Mouse (Mus musculus): Measurements from ENCODE around the gene Gm42517. TPM values are rescaled to one million over a fixed set of nuclear protein-coding genes. Genes with fewer than 3 reads are reported as not detected.

Gm42517 gene
- polyA plus RNA-seq (2017; shearing (Covaris generic)) = not detected

DNA sequence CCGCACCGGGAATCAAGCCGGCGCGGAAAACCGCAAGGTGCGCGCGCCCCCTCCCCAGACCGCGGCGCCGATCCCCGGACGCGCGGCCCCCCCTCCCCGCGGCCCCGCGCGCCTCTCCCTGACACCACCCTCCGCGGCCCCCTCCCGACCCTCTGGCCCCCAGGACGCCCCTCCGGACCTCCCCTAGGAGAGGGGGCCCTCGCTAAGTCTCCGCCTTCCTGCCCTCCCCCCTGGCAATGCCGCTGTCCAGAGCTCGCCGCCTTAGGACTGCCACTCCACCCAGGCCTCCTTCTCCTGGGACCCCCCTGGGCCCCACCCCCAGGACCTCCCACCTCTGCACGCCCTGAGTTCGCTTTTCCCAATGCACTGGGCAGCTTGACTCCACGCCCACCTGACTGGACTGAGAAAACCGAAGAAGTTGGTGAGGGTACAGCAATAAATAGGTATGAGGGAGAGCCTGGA is at the start of gene Gm42517:
Gene Gm42517, minus strand, starts transcription at position 52 of the 462 bp plus-strand sequence.
- no peak for ATAC-seq

DNA sequence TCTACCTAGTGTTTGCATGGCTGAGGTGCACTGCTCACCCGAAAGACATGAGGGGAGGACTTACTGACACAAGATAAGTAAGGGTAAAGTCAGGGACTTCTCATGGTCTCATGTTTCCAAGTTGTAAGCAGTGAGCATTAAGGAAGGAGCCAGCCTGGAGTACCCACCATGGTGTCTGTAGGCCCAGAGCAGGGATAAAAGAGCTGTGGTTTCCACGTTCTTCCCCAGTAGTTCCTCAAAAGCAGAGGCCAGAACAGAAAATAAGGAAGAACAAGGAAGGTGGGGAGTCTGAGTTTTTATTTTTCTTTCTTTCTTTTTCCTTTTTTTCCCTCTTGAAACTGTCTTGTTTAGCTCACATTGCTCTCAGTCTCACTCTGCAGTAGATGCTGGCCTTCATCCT is 47.0 kb upstream of the Gm42517 start:
- ATAC-seq = no peak

DNA sequence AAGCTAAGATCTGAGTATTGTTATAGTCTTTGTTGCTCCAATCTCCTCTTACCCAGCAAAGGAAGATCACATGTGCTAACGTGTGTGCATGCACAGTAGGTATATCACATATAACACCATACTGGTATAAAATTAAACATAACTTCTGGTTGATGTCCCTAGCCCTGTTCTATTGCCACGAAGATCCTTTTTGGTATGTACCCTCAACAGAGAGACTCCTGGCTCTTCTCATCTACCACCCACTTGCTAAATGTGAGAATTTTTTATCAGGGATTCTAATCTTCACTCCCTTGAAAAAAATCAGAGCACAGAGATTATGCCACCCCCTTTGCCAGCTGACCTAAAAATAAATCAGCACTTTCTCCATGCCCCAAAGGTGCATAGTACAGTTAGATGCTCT is 39.3 kb upstream of the Gm42517 start:
- no peak for ATAC-seq

DNA sequence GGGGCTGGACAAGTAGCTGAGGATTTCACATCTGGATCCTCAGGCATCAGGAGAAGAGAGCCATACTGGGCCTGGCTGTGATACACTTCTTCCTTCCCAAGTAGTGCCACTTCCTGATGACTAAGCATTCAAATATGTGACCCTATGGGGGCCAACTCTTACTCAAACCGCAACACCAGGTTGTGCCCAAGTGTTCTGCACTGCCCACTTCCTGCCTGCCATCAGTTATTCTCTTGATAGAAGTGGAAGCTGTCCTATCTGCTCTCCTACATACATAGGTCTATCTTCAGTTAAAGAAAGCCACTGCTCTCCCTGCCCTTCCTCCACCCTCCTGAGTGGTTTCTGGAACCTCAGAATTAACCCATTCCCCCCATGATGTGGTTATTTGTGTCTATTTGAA is 37.7 kb upstream of the Gm42517 start:
- no peak for ATAC-seq

DNA sequence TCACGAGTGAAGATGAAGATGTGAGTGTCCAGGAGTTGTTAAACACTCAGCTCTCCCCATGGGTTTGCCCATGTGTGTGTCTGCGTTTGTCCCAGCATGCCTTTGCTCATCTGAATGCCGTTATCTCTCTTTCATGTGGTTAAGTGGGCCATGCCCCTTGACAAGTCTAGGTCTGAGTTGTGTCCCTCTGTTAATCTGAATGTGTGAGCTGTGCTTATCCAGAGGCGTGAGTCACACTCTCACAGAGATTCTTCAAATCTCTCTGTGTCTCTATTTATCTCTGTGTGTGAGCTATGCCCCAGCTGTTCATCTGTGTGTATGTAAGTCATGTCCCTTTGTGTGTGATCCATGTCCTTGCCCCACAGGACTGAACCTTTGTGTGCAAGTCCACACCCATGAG is 35.7 kb upstream of the Gm42517 start:
- no peak for ATAC-seq

DNA sequence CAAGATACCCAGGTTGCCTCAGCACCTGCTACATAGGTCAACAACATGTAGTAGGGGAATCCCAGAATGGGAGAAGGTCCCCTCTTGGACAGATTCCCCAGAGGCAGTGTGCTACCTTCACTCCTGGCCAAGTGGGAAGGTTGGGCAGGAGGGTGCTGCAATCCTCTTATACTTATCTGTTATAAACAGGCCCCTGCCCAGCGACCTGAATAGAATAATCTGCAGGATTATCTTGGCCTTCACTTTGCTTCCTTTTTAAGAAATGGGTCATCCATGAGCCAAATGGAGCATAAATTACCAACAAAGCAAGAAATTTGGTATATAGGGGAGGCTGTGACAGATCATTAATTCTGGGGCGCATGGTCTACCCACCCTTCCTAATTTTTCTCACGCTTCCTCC is 22.0 kb upstream of the Gm42517 start:
- ATAC-seq = no peak

DNA sequence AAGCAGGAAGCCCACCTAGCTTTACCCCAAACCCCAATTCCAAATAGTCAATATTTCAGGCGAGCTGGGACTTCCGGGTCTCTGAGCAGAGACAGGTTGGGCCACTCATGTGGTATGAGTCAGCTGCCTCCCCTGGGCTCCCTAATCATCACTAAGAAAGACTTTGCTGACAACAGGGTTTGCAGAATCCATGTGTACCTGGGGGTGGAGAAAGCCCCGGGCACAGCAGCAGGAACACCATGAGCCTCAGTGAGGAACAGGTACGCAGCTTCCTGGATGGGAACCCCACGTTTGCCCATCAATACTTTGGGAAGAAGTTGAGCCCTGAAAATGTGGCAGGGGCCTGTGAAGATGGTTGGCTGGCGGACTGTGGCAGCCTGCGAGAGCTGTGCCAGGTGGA is 20.5 kb upstream of the Gm42517 start, which contains the start of gene Pde6b:
Gene Pde6b, plus strand, starts transcription at position 191 of the 400 bp plus-strand sequence.
- no peak for ATAC-seq

DNA sequence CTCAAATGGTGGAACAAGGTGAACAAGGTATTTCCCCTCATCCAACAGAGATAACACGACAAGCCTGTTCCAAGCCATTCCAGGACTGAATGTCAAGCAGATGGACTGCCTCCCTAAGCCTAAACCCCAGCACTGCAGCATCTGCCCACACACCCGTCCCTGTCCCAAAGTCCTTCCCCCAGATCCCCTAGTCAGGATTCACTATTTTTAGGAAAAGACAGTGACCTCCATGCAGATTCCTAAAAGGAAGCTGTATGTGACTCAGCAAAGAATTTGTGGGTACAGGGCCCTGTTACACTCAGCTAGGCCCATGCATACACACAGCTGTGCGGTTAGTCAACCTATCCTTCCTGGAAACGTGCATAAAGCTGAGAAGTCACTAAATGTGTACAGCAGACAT is 18.7 kb upstream of the Gm42517 start:
- ATAC-seq = no peak

DNA sequence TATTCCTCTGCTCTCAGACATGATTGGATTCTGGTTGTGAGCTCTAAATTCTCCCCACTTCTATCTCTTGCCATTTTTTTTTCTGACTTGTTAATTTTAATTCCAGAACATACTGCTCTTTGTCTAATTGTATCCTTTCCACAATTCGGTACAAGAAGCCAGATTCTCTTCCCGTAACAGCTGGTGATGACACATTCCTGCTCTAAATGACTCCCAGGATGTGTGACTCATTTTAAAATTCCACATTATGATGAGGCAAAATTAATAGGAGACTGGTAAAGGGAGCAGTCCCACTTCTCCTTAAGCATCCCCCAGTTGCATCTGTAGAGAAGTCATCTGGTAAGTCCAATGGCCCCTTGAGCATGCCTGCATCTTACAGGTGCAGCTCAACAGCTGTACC is 17.9 kb upstream of the Gm42517 start:
- no peak for ATAC-seq

DNA sequence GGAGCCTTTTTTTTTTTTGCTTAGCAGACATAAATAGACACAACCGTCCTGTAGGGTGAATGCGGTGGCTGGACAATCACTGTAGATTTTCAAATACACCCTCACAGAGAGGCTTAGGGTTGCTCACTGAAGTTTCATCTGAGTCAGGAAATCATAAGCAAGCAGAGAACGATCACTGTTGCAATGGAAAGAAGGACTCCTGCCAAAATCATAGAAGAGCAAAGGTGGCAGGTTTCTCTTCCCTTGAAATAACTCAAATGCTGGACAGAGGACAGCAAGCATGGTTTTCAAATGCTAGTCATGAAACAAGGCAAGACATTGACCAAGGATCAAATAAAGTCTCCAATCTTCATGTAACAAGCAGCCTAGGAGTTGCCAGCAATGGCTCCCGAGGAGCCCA is 10.6 kb upstream of the Gm42517 start:
- ATAC-seq = no peak

DNA sequence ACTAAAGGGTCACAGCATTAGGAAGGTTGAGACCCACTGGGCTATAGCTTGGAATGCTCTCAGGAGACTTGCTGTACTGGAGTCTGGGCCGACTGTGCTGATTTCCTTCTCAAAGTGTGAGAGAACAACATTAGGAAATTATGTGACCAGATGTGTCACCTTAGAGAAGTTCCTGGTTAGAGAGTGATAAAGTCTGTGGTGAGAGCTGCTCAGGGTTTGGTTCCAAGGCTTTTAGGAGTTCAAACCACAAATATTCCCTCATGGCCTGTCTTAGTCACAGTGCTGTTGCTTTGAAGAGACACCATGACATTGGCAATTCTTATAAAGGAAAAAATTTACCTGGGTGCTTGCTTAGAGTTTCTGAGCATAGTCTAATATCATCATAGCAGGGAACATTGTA is 8.3 kb upstream of the Gm42517 start:
- no peak for ATAC-seq

DNA sequence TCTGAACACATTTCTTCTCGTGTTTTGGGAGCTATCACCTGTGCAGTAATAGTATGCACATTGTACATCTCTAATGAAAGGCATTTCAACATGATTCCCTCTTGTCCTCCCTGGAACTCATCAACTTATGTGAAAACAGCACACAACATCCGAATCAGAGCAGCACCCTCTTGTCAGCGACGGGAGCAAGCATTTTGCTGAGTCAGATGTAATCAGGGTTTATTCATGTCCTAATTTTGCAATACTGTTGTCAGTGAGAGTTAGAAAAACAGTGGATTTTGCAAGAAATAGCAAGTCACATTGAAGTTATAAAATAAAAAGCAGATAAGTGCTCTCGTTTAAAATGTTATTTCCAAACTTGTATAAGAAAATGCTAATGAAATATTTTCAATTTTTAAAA is 6.4 kb upstream of the Gm42517 start:
- no peak for ATAC-seq

DNA sequence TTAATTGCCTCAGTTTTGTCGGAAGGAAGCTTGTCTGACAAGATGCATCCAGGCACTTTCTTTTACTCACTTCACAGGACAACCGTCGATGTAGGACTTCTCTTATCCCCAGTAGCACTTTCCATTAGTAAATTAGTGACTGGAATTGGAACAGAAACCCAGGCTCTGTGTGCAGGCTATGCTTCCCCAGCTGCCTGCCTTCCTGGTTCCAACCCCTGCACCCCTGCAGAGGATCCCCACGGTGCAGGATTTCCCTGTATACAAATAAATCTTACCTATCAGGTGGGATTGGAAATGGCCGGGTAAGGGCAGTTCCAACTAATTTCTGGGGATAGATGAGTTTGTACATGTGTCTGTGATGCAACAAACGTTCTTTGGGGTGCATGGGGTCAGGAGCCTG is 2.2 kb upstream of the Gm42517 start:
- no peak for ATAC-seq

DNA sequence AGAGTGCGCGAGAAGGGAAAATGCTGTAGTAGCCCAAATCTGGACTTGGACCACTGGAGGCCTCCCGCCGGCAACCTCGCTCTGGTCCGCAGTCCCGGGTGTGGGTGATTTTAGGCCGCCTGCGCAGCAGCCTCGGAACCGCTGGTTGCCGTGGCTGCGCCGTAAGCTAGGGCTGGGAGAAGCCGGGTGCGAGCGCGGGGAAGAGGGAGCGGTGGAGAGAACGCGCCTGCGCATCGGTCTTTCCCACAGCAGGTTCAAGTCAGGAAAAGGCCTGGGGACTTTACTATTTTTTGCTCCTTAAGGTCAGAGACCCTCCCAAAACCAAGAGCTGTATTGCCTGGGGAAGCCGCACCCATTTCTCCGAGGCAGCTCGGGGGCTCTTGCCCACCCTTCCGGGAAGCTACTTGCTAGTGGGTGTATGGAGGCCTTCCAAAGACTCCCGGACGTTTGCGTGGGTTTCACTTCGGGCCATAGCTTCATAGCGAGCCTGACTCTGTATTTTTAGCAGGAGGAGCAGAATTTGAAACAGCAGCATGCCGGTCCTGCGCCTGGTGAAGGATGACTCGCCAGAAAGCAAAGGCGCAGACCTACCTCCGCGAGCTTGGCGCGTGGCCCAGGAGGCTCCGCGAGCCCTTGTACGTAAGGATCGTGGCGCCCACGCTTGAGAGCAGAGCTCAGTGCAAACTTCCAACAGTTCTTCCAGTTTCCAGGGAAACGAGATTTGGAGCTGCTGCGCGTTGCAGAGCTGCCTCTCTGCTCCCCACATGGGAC is 1.3 kb upstream of the Gm42517 start:
- no peak for ATAC-seq

DNA sequence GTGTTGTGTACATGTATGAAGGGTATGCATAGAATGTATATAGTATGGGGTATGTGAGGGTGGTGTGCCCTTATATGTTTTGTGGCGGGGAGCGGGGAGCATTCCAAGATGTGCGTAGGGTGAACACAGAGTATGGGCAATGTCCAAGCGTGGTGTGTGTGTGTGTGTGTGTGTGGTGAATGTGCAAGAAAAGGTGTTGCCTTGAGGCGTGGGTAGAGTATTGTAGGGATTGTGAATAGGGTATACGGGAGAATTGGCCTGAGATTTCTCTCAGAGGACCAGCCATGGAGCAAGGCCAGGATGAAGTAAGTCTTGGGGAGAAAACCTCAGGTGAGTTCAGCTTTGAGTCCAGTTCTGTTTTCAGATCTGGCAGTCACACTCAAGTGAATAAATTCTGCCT is 724 bp upstream of the Gm42517 start:
- ATAC-seq = no peak

DNA sequence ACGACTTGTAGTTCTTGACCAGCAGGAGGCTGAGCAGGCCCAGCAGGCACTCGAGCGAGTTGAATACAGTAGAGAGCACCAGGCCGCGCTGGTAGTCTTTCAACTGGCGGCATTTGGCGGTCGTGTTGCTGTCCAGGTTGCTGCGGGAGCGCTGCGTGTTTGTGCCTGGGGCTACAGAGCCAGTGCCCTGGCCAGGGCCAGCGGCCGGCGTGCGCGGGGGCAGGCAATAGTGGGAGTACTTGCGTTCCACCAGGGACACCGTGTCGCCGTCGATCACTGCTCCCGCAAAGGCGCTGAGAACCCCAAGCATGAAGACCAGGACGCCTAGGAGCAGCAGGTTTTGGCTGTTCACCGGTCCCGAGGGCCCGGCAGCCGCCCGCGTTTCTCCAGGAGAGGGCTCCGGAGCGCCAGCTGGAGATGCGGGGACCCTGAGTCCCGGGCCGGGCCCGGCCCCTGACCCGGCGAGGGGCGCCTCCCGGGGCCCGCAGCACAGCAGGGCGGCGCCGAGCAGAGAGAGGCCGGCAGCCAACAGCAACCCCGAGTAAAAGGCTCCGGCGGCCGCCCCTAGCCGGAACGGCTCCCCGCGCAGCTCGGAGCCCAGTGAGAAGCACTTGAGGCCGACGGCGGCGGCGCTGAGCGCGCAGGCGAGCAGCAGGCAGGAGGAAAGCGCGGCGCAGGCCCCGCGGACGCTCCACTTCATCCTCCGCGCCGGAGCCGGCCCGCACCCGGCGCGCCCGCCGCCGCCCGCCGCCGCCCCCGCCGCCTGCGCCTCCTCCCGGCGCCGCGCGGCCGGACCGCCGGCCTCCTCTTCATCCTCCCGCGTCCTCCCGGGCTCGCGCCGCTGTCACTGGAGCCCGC is 509 bp downstream of the Gm42517 start:
- ATAC-seq = no peak

DNA sequence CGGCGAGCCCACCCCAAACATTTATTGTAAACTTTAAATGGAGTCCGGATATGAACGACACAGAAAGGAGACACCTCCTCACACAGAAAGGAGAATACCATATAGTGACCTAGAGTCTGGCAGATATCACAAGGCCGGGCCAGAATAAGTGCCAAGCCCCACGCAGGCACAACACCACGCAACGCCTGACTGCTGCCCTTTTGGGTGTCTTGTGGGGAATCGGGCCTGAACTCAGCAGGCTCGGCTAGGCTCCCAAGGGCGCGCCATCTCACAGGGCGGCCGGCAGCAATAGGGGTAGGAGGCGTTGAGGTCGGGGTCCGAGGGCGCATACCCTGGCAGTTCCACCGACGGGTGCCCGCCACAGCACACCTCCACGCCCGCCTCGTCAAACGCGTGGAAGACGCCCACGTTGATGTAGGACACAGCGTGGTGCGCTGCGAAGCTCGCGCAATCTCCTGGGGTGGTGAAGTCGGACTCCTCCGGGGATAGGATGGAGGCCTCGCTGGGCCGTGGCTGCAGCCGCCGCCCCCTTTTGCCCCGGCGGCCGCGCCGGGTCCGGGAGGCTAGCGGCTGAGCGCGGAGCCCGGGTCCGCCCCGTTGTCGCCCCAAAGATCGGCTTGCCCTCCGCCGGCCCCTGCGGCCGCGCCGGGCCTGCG is 1.3 kb downstream of the Gm42517 start:
- ATAC-seq = no peak

DNA sequence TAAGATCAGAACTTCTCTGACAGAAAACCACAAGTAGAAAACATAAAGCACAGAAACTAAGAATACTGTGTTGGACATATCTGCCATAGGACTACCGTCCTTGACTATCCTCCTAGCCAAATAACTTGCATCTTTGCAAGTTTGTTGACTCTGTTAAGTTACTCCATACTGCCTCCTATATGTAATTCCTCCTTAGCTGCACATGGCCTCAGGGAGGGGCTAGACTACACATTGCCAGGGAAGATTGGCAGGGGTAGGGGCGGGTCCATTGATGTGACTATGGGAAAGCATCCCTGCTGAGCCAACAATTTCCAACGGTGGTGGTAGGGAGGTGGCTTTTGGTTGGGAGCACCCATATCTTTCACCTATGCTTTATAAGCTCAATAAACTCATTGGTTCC is 5.4 kb downstream of the Gm42517 start:
- ATAC-seq = no peak

DNA sequence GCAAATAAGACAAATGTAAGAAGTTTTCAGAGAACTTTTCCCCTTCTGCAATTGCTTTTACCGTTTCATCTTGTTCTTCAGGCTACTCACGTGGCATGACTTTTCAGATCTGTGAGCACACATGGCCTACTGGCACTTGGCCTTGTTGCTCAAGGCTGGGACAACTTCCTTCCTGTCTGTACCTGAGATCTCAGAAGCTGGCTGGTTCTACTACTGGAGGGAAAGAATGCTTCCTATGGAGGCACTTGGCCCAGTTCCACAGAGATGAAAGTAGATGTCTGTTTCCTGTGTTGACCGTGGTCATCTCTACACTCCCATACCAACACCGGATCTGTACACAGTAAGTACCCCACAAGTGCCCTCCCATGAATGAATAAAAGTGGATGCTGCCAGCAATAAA is 7.5 kb downstream of the Gm42517 start:
- no peak for ATAC-seq

DNA sequence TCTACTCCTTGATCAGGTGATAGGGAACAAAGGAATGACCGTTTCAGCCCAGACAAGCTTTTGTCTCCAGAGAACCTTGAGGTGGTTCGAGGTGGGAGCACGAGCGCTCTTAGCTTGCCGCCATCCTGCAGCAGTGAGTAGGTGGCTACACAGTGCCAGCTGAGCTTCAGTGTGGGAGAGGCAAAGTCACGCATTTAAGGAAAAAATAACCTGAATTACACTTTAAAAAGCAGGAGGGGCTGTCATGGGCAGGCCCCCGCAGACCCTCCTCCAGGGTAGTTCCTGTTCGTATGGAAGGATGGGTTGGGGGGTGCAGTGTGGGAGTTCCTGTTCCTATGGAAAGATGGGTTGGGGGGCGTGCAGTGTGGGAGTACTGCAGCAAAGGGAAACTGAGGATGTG is 8.2 kb downstream of the Gm42517 start:
- no peak for ATAC-seq

DNA sequence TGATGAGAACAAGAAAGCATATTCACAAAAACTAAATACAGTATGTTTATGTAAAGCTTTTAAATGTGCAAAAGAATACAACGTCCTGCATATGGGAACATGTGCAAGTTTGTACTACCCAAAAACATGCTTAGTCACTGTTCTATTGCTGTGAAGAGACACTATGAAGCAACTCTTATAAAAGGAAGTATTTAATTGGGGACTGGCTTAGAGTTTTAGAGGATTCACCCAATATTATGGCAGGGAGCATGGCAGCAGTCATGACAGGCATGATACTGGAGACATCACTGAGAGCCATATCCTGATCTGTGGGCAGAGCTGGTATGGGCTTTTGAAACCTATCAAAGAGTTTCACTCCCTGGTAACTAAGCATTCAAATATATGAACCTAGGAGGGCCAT is 9.9 kb downstream of the Gm42517 start:
- ATAC-seq = no peak

DNA sequence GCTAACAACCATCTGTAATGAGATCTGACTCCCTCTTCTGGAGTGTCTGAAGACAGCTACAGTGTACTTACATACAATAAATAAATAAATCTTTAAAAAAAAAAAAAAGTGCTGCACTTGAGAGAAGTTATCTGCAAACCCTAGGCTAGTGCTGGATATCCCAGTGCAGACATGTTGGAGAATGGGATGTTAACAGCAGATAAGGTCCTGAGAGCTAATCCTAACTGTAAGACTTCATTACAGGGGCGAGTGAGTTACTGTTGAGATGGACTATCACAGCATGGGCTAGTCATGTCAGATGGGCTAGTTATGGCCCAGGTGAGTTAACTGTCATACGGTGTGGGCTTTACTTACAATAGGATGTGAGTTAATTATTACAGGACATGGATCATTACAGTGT is 13.7 kb downstream of the Gm42517 start:
- no peak for ATAC-seq

DNA sequence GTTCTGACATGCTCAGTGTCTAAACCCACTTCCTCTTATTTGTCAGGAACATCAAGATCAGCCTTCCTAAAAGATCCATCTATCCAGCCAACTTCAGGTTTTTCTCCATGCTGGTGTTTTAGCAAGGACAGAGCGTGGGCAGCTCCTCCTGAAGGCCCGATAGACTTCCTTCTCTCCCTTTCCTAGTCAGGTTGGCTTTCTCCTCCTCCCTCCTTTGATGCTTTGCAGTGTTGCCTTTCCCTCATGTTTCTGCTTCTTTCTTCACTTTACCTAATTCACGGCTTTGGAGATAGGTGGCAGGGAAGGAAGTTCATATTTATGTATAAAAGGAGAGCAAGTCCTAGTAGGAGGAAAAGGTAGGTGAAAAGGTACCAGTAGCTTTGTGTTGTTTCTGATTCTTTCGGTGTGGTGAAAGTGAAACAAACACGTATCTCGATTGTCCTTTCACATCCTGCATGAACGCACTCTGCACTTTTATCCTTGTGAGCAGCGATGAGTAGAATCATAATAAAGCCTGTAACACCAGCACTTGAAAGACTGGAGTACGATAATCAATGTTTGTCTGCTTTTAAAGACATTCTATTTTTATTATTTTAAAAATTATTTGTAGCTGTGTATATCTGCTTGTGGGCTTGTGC is 18.1 kb downstream of the Gm42517 start:
- ATAC-seq = peak; percentile 81

Data from inflammation-experienced regulatory T-cells, adult 6 months (primary cell).